Mouse (Mus musculus): Measurements from ENCODE around the gene Rasgrf1.

- TF ChIP-seq MAX (IDR thresholded peaks at IDR 0.05) = no peak
- no peak for TF ChIP-seq CTCF (IDR thresholded peaks at IDR 0.05; ENCODE audit: control insufficient read depth, insufficient read depth, insufficient read length)
- no peak for TF ChIP-seq USF1 (IDR thresholded peaks at IDR 0.05; ENCODE audit: low read depth)
- no peak for TF ChIP-seq CEBPB (IDR thresholded peaks at IDR 0.05; ENCODE audit: low read depth)
- no peak for TF ChIP-seq FOSL1 (IDR thresholded peaks at IDR 0.05; ENCODE audit: insufficient read depth, low read length, poor library complexity, severe bottlenecking)
- TF ChIP-seq MYOG (IDR thresholded peaks at IDR 0.05; ENCODE audit: control insufficient read depth, extremely low read depth, insufficient read length) = no peak
- no peak for TF ChIP-seq MYOD1 (IDR thresholded peaks at IDR 0.05; ENCODE audit: control insufficient read depth, insufficient read length, low read depth)
Observed at GRCm38 (mm10) chr9:89972321-89972720, 62.6 kb downstream of the Rasgrf1 start.
